Mouse (Mus musculus) left cerebral cortex, adult 18-20 months (tissue): Measurements from ENCODE around the gene Mfsd9. TPM values are rescaled to one million over a fixed set of nuclear protein-coding genes. Genes with fewer than 3 reads are reported as not detected.

Experiments used
- DNase-seq, 2 experiments: peaks; one replicate each; pipeline ENCODE4 v3.0.0; 2021 to 2022; ENCODE audit warnings: low spot score in 2 of 2, mixed read lengths in 1 of 2
- long read RNA-seq, 2 experiments: library from polyadenylated mRNA; stranded (forward); transcript quantifications; one replicate each; pipeline ENCODE4 v2.0.0; 2021
- total RNA-seq, 2 experiments: library from RNA; stranded (reverse); gene quantifications; 2 replicates each; pipeline ENCODE4 v1.2.3; 2021

The Mfsd9 gene
- total RNA-seq: 1 to 10 TPM; 3.7 to 4.2 TPM
- long read RNA-seq, experiment 1, transcript Mfsd9-201 (6 exons, 3,160 nt): major isoform, 5 of 6 reads
- long read RNA-seq, experiment 1, partial matches to known transcripts: 0 of 6 reads
- long read RNA-seq, experiment 1, other reads (novel, unspliced or antisense): 1 of 6 reads
- long read RNA-seq, experiment 2, transcript Mfsd9-201 (6 exons, 3,160 nt): major isoform, 5 of 5 reads
- long read RNA-seq, experiment 2, partial matches to known transcripts: 0 of 5 reads
- long read RNA-seq, experiment 2, other reads (novel, unspliced or antisense): 0 of 5 reads

DNA sequence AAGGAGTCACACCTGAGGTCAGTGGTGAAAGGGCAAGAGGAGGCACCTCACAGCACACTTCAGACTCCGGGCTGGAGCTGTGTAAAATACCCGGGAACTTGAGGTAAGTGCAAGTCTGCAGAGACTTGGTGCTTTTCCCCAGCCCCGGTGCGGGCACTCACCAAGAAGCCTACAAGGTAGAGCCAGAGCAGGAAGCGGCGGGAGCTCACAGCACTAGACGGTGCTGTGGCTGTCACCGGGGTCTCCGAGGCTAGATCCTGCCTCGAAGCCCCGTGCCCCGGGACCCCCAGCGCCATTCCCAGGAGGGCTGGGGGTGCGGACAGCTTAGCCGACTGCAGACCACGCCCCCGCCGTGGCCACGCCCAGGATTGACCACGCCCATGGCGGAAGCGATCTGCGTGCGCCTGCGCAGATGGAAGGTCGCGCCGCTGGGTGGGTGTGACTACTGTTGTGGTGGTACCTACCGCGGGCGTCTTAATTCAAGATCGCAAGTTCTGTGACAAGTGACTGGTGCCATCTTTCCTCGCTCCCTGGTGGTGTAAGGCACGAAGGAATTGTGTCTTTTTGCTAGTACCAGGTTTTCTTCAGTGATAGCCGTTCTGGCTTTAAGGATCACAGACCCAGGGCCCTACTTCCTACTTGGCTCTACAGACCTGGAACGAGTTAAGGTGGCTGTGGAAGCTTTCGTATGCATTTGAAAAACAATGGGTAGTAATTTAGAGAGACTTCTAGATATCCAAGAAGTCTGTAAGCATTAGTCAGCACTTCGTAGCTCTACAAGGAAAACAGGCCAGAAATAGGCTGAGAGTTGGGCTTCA lies at the start of gene Mfsd9:
Gene Mfsd9, minus strand, starts transcription at position 364 of the 818 bp plus-strand sequence.
- DNase-seq: peak; percentile 93

DNA sequence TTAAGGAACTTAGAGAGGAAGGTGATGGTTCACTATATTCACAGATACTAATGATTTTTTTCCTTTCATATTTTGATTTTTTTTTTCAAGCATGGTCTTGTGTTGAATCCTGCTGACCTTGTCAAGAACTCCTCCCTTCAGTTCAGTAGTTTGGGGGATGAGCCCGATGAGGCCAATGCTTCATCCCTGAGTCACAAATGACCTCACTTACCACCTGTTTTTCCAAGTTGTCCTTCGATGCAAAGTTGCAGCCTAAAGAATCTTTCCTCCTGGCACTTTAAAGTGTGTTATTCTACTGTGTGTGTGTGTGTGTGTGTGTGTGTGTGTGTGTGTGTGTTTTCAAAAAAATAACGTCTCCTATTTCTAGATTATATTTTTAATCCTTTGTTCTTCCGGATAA lies 45.0 kb upstream of the Mfsd9 start:
- no peak for DNase-seq

GRCm38 (mm10) chr1:40830712-40831507 lies 40.4 kb upstream of the Mfsd9 start:
- no peak for DNase-seq

DNA sequence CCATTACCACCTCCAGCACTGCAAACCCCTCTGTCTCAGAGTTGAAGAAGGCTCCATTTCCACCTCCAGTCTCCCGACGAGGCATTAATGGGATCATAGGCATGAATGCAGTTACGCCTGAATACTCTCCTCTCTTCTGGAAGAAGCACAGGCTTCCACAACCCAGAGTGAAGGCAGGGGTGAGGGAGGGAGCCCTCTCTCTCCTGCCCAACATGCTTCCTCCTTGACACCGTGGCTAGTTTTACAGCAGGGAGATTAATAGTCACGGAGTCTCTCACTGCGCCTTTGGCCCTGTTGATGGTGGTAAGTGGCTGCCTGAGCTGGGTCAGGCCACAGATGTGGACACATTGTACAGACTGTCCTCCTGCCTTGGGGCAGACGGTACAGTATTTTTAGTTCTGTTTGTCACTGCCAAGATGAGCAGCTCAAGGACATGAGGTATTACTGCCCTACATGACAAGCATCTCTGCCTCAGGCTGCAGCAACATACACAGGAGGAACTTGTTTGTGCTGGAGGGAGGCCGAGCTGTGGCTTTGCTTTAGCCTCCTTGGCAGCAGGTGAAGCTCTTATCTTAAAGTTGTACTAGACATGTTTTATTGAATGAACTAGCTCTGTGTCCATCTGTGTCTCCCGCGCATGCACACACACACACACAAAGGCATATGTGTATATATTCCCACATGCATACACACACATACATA lies 38.9 kb upstream of the Mfsd9 start:
- no peak for DNase-seq

DNA sequence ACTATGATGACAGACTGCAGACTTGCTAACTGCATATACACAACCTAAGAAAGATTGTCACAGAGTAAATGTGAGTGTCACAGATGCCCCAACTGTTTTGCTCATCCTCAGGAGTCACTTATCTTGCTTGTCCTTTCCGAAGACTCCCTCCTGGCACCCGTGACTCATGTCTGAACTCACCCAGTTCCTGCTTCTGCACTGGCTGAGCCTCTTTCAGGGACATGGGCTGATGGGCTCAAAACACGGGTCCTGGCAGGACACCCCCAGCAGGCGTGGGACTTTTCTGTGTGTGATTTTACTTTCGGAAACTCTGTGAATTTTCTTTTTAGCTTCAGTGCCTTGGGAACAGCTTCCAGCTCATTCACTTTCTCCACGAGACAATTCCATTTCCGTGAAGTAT lies 35.3 kb upstream of the Mfsd9 start:
- DNase-seq: no peak

DNA sequence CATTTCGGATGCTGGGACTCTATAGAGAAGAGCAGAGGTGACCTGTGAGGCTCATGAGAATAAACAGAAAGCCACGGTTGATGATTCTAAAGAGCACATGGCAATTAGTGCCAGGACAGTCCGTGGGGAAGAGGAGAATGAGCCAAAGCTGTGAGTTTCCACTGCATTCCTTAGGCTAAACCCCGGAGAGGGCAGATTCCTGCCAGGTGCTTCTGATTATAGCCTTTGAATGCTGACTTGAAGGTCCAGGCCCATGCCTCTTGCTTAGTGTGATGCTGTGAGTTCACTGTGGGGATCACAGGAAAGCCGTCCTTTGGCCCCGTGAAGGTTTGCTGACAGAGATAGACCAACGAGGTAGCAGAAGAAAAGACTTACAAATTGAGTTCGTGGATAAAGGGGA lies 34.4 kb upstream of the Mfsd9 start:
- DNase-seq: no peak

DNA sequence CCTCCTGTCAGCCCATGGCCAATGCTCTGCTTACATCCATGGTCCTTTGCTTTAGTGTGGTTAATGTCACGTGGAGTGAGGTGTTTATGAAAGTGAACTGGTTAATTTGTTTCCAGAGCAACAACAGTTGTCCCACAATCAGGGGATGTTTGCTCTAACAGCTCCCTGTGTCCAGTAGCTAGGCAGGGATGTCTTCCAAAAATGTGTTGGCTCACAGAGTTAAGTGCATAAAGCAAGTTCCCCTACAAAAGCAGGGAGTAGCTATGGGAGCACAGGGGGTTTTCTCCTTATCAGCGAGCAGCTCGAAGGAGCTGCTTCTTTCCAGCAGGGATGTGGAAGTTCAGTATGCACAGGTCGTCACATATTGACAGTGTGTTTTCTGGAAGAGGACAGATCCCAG lies 34.0 kb upstream of the Mfsd9 start:
- no peak for DNase-seq

- DNase-seq: no peak
These were observed 24.8 kb upstream of the Mfsd9 start for GRCm38 (mm10) chr1:40815071-40815845.

- DNase-seq: no peak
These were observed 18.2 kb upstream of the Mfsd9 start for GRCm38 (mm10) chr1:40808643-40809042.

DNA sequence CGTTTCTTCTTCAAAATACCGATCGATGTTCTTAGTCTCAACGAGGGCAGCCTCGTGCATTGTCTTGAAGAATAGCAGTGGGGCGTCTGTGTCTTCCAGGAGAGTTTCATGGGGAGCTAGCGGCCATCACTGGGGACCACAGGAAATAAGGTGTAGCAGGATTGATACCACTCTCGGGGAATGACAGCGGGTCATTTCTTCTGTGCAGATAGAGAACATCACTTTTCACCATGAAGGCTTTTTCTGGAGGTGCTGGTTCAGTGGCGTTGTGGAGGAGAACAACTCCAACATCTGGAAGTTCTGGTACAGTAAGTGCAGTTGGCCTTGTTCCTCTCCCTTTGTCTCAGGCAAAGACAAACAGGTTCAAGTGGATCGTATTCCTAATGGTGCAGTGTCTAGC lies 15.4 kb upstream of the Mfsd9 start:
- no peak for DNase-seq

GRCm38 (mm10) chr1:40805351-40805750 lies 14.9 kb upstream of the Mfsd9 start, which contains the start of gene Tmem182:
Tmem182 (plus strand) TSS chr1:40805601.
- DNase-seq: no peak

GRCm38 (mm10) chr1:40804118-40804517 lies 13.6 kb upstream of the Mfsd9 start:
- DNase-seq: no peak

DNA sequence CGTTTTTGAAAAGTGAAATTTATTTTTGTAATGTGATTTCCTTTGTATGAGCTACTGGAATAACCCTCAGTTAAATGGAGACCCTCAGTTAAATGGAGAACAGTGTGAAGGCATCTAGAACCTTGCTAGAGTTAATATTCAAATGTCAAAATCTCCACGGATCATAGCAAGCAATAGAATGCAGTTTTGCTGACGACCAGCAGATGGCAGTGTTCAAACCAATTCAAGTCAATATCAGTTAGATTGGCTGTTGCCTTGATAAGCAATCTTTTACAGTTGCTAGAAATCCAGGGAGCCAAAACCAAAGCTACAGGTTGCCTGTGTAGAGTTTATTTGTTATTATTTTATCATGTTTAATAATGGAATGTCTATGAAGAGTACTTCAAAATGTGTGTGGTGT lies 12.3 kb upstream of the Mfsd9 start:
- DNase-seq: peak; percentile 27 to 60

DNA sequence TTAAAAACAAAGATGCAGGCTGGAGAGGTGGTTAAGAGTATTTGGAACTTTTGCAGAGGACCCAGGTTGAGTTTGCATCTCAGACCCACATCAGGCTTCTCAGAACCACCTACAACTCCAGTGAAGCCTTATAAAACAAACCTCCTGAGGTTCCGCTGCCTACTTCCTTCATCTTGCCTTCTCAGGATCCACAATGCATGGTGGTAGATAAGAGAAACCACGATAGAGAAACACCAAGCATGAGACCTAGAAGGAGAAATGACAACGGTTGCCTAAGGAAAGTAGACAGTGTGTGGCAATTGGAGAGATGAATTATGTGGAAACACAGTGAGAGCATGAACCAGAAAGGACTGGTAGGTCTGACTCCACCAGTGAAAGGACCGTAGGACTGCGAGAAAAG lies 10.4 kb upstream of the Mfsd9 start:
- no peak for DNase-seq

DNA sequence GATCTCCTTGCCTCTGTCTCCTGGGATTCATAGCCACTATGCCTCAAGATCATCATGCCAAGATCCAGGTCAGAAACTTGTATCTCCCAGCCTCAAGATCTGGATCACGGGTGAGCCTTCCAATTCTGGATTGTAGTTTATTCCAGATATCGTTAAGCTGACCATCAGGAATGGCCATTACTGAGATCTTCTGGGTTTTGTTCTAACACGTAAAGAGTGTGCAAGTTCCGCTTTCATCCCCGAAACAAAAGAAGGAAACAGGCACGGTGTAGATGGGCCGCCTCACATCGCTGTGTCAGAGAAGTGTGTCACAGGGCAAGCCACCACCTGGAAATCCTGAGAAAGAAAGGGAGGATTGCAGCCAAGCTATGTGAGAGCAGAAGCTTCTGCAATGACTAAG lies 8.6 kb upstream of the Mfsd9 start:
- DNase-seq: no peak

GRCm38 (mm10) chr1:40797348-40797747 lies 6.9 kb upstream of the Mfsd9 start:
- DNase-seq: peak; percentile 52 to 75

GRCm38 (mm10) chr1:40795508-40795907 lies 5.0 kb upstream of the Mfsd9 start:
- no peak for DNase-seq

- no peak for DNase-seq
These were observed 737 bp downstream of the Mfsd9 start for GRCm38 (mm10) chr1:40789666-40790233.

DNA sequence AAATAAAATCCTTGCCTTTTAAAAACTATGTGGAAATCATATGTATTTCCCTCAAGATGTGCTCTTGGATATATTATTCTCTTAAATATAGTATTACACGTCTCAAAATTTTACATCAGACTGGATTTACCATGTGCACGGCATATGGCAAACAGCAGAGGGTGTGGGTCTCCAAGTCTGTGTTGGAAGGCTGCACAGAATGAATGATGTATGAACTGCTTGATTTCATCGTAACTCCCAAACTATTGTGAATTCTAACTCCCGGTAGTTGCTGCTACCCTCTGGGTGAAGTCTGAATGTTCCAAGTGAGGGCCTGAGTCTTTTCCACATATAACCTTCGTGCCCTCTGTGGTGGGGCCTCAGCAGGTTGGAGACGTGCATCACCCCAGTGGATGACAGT lies 1.5 kb downstream of the Mfsd9 start:
- DNase-seq: no peak

DNA sequence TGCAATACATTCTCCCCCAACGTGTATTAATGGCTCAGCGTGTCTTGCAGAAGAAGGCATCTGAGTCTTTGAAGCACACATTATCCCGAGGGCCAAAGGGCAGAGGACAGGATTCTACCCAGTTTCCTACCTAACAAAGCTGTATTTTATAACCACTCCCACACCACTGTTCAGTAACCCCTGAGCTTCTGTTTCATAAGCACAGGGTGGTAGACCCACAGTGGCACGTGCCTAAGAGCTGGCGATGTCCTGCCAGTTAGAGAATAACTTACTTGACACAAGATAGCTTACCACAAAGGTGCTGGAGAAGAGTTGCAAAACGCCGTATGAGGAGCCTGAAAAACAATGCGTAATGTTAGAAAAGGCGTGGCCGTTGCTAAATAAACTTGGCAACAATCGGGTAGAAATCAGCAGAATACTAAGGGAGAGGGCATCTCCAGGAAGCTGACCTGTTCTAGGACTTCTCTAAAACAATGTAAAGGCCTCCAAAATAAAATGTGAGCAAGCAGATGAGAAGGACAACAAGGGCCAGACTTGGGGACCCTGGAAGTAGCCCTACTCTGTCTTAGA lies 4.5 kb downstream of the Mfsd9 start:
- no peak for DNase-seq
